Comparison of ENCODE assay signal across 8 mouse cellular contexts in genomic region chr6:31562371-31563080, GRCm38 (mm10). TPM values are rescaled to one million over a fixed set of nuclear protein-coding genes. Genes with fewer than 3 reads are reported as not detected.
A peak's percentile ranks its signal among the peaks of the same experiment; 100 is the strongest.
DNase-seq lines count a peak whose midpoint lies in the region; ATAC-seq and TF ChIP-seq lines count a peak whose summit lies in the region.

No protein-coding gene starts in this region.

- ATAC-seq in forebrain, postnatal 0 days = no peak

- no peak for DNase-seq in layer of hippocampus, adult 2 months (ENCODE audit: low spot score in 2 of 2)
- DNase-seq in layer of hippocampus, adult 8-10 months (ENCODE audit: low spot score in 2 of 2) = no peak
- DNase-seq in forebrain, postnatal 0 days = peak; percentile 33
- DNase-seq in kidney, postnatal 10 days = peak; percentile 29
- no peak for DNase-seq in urinary bladder, postnatal 25 days (ENCODE audit: low spot score)
- DNase-seq in layer of hippocampus, adult 9-11 months = no peak
- no peak for DNase-seq in adrenal gland, postnatal 10 days

- peak overlapping the region; percentile 76 for H3K9ac ChIP-seq in forebrain, postnatal 0 days

- H3K36me3 ChIP-seq in forebrain, postnatal 0 days (ENCODE audit: insufficient read depth) = no peaks in the 10 kb centered on the region
- no peaks in the 10 kb centered on the region for H3K36me3 ChIP-seq in myocyte (ENCODE audit: control insufficient read depth, insufficient read depth)

- H3ac ChIP-seq in myocyte (ENCODE audit: control insufficient read depth, insufficient read length) = no peak overlapping the region

- TF ChIP-seq CTCF in layer of hippocampus, adult 2 months (conservative IDR thresholded peaks at IDR 0.05) = no peak
- TF ChIP-seq CTCF in forebrain, postnatal 0 days (IDR thresholded peaks at IDR 0.05; ENCODE audit: low read depth) = no peak

- peak overlapping the region; percentile 96 for H3K4me2 ChIP-seq in forebrain, postnatal 0 days (ENCODE audit: low read depth)
- H3K4me2 ChIP-seq in myocyte (ENCODE audit: low read depth) = peak overlapping the region; percentile 58

- H3K9me3 ChIP-seq in forebrain, postnatal 0 days (ENCODE audit: low read length) = no peaks in the 10 kb centered on the region

- peaks cover 5% of the 10 kb centered on the region; the same call in 1 of the 2 replicates for H3K4me1 ChIP-seq in forebrain, postnatal 0 days (ENCODE audit: insufficient read depth)

- peak overlapping the region; percentile 83 for H3K27ac ChIP-seq in layer of hippocampus, adult 2 months
- no peak overlapping the region for H3K27ac ChIP-seq in forebrain, postnatal 0 days (ENCODE audit: low read depth, low read length)

- no peaks in the 10 kb centered on the region for H3K79me2 ChIP-seq in myocyte (ENCODE audit: control insufficient read depth, insufficient read depth)

- H3K4me3 ChIP-seq in layer of hippocampus, adult 2 months = peak overlapping the region; percentile 66
- peak overlapping the region; percentile 73 for H3K4me3 ChIP-seq in forebrain, postnatal 0 days (ENCODE audit: low read depth, low read length)
- H3K4me3 ChIP-seq in myocyte = no peak overlapping the region

- TF ChIP-seq POLR2A in myocyte (IDR thresholded peaks at IDR 0.05; ENCODE audit: insufficient read length, low read depth) = no peak

- WGBS in forebrain, postnatal 0 days = 13% methylated on average over 16 of the region's 16 CpGs

- H3K27me3 ChIP-seq in forebrain, postnatal 0 days (ENCODE audit: insufficient read depth, low read length) = no peaks in the 10 kb centered on the region
- H3K27me3 ChIP-seq in myocyte (ENCODE audit: control insufficient read depth, insufficient read depth, insufficient read length) = no peaks in the 10 kb centered on the region

TF ChIP-seq in myocyte, 11 proteins besides CTCF, POLR2A, EP300 and RAD21:
- TF ChIP-seq SRF (IDR thresholded peaks at IDR 0.05; ENCODE audit: control insufficient read depth, insufficient read length, low read depth) (no peak), TCF12 (IDR thresholded peaks at IDR 0.05; ENCODE audit: insufficient read depth, poor library complexity, severe bottlenecking) (no peak), MAX (IDR thresholded peaks at IDR 0.05; ENCODE audit: low read depth) (no peak)
TF ChIP-seq in myocyte: peak in this region for 0.

RNA-seq across cellular contexts. Expression of gene Podxl, which starts 1.3 kb away (rescaled TPM):
- total RNA-seq in layer of hippocampus, adult 2 months (2021) = 10 to 100 TPM; 16.8 to 18.9 TPM
- 10 to 100 TPM; 17.8 to 20.8 (median 18.8) TPM for total RNA-seq in layer of hippocampus, adult 8-10 months (2022)
- 14.9 and 18.7 TPM in 2 replicates for total RNA-seq in forebrain, postnatal 0 days (2014; rRNA removed)
- 7.2 and 8.9 TPM in 2 replicates for polyA plus RNA-seq in forebrain, postnatal 0 days (2015; fragmentation: Nextera tagmentation; extraction: Ambion mirVana)
- polyA plus RNA-seq in myocyte (2012; fragmentation: generic; extraction: Trizol) = 0.60 TPM
- total RNA-seq in adrenal gland, postnatal 10 days (2021) = 10 to 100 TPM; 37.7 to 45.5 TPM

Comparison
In these comparisons a context has a peak if more than half of its experiments do, and no peak if none do; other contexts are left out.
1. DNase-seq: peak in forebrain, postnatal 0 days (single experiment) and kidney, postnatal 10 days (single experiment); none in layer of hippocampus, adult 2 months (0 of 2), layer of hippocampus, adult 8-10 months (0 of 2), urinary bladder, postnatal 25 days (single experiment), layer of hippocampus, adult 9-11 months (single experiment) and adrenal gland, postnatal 10 days (single experiment).